Mouse (Mus musculus) testis, postnatal 14 days (tissue): ENCODE measurements around the gene Cmc2.

Experiments
- DNase-seq: peaks from one replicate; pipeline ENCODE4 v3.0.0; 2021; ENCODE audit warnings: low spot score

Cmc2 gene

DNA sequence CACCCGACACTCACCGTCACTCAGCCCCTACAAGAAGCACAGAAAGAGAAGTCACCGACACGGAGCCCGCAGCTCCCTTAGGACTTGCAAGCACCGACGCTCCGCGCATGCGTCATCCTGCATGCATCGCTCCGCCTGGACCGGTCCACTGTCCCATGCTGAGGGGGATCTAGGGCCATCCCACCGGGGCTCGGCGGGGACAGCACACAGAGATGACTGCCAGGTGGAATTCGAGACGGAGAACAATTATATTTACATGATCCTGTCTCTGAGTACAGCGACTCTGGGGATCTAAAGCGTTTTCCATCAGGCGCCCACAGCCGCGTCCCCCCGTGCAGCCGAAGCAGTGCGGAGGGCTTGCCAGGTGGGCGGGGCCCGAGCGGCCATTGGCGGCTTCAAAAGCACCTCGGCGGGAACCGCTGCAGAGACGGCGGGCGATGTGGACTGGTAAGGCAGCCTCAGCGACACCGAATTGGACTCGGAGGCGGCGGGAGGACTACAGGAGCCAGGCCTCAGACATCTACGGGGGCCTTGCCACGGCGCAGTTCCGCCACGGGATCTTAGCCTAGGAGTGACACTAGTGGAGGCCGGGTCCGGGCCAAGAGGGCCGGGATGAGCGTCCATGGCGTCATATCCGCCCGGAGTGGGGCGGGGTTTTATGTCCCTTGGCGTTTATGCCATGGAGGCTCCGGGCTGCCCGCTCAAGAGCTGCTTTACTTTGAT lies at the start of gene Cmc2, which contains the start of gene Cenpn:
TSS of gene Cmc2 (minus strand) at position 119 of the 723 bp plus-strand sequence.
TSS of gene Cenpn (plus strand) at position 394 of the 723 bp plus-strand sequence.
- peak; percentile 91 for DNase-seq

GRCm38 (mm10) chr8:116969531-116969930 lies 48.3 kb upstream of the Cmc2 start:
- DNase-seq = no peak

DNA sequence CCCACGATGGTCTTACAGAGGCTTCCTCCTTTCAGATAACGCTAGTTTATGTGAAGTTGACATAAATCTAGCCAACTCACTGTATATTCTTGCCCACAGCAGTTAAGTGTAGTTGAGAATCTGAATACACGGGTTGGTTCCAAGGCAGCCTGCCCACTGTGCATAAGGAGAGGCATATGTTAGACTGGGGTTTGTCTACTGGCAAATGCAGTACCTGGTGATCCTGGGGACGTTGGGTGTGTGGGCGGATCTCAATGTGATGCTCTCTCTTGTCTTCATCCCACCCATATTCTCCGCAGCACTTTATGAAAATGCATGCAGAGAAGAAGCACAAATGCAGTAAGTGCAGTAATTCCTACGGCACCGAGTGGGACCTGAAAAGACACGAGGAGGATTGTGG lies 33.2 kb upstream of the Cmc2 start:
- no peak for DNase-seq

GRCm38 (mm10) chr8:116952428-116952827 lies 31.2 kb upstream of the Cmc2 start:
- DNase-seq = no peak

GRCm38 (mm10) chr8:116951778-116952177 lies 30.5 kb upstream of the Cmc2 start:
- DNase-seq = no peak

GRCm38 (mm10) chr8:116951369-116951768 lies 30.1 kb upstream of the Cmc2 start:
- no peak for DNase-seq

DNA sequence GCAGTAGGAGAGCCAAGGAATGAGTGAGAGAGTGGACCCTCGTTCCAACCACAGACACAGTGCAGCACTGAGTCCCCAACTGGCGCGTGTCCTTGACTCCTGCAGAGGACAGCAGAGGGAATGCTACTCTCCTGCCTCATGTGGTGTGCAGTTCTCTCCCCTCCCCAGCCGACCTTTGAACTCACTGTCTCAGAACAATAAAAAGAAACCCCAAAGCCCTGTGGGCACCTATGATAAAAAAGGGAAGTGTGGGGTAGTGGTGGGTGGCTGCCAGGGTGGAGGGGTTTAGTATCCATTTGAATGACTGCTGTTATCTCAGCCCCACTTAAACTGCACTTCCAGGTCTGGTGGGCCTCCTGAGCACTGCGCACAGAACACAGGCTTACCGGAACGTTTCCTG lies 26.3 kb upstream of the Cmc2 start:
- no peak for DNase-seq

GRCm38 (mm10) chr8:116946851-116947250 lies 25.6 kb upstream of the Cmc2 start:
- DNase-seq = no peak

GRCm38 (mm10) chr8:116946268-116946838 lies 25.1 kb upstream of the Cmc2 start:
- DNase-seq = no peak

DNA sequence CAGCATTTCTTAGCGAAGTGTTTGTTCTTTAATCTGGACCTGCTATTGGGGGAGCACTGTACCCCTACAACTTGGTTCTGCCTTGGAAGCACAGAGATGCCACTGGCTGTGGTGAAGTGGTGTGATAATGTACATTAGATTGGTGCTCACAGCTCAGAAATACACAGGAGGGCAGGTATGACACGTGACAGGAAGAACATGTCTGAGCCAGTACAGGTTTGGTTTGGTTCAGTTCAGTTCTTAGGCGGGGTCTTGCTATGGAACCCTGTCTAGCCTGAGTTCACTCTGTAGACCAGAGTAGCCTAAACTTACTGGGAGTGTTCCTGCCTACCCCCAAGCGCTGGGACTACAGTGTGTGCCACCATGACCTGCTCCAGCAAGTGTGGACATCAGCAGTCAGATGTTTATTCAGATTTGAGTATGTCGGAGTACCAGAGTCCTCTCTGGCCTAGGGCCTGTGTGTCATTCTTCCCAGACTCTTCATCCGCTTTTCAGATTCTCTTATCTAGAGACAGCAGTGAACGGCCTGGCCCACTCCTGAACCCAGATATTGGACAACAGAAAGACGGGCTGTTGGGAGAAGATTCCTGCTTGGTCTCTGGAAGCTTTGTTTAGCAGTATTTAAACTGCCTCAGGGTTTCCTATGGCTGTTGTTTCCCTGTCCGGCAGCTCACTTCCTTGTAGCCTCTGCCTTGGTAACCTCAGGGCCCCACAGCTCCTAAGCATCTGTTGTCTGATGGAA lies 24.1 kb upstream of the Cmc2 start:
- no peak for DNase-seq

- DNase-seq = no peak
Observed at GRCm38 (mm10) chr8:116944385-116944696, 23.1 kb upstream of the Cmc2 start.

DNA sequence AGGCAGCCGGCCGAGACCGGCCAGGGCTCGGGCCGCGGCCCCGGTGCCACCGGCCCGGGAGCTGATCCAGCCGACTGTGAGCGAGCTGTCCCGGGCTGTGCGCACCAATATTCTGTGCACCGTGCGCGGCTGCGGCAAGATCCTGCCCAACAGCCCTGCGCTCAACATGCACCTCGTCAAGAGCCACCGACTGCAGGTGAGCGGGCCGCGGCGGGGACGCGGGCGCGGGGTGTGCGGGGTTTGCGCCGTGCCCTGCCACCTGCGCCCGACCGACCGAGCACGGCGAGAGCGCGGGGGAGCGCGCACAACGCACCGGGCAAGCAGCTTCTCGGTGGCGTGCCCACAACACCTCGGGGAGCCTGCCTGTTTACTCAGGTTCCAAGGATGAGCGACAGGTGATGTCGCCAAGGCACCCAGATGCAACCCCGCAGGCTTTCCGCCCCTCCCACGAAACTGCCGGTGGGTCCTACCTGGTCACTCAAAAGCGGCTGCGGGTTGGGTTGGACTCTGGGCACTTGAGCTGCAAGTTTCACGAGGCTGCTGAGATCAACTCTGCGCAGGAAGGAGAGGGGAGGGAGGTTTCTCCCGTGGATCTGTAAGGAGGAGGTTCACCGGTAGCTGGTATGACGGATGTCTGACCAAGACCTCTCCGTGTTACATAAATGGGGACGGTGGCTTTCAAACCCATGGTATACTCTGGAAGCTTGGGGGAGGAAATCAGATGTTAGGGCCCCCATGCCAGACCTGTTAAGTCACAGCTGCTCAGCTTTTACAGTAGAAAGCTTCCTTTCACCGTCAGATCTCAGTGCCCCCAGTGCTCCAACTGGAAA lies 22.5 kb upstream of the Cmc2 start:
- DNase-seq = peak; percentile 24

GRCm38 (mm10) chr8:116943161-116943554 lies 21.9 kb upstream of the Cmc2 start, which contains the start of gene Atmin:
Atmin (plus strand) TSS chr8:116943393.
- peak; percentile 87 for DNase-seq

DNA sequence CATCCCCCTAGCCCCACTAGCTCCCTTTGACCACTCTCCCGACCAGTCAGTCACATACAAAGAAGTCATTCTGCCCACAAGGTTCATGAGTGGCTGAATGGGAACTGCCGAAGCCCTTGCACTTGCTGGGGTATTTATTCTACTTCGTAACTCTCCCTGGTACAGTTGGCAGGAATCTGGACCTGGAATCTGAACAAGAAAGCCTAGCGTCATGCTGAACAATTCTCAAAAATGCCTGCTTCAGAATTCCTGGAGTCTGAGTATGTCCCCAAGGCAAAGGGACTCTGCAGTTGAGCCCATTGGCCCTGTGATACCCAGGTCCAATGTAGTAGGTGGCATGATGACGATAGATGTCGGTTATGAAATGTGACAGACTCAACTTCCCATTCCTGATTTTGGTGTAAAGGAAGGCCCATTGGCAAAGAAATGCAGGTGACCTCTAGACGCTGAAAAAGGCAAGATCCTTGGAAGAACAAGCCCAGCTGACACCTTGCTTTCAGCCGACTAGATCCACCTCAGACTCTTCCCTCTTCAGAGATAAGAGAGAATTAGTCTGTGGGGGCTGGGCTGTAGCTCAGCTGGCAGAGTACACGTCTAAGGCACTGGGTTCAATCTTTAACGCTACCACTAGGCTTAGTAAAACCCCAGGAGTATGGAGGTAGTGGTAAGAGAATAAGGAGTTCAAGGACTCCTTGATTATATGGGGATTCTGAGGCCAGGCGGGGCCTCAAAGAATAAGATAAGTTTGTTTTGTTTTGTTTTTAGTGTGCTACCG lies 21.2 kb upstream of the Cmc2 start:
- no peak for DNase-seq

- no peak for DNase-seq
Observed at GRCm38 (mm10) chr8:116935506-116935905, 14.3 kb upstream of the Cmc2 start.

DNA sequence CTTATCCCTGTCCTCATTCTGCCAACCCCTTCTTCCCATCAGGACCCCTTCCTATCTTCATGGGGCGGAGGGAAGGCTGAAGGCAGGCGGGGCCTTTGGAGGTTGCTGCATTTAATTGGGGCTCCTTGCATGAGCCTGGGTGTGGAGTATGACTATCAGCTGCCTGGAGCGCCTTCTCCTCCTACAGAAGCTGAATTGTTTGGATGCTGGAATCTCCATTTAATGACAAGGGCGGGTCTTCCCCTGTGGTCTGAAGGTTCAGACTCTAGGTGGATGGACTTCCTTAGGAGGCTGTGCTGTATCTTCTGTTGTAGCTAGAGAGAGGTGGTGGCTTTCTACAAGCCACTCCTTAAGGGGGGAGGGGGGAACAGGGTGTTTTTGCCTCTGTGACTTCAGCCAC lies 13.7 kb upstream of the Cmc2 start:
- DNase-seq = no peak

DNA sequence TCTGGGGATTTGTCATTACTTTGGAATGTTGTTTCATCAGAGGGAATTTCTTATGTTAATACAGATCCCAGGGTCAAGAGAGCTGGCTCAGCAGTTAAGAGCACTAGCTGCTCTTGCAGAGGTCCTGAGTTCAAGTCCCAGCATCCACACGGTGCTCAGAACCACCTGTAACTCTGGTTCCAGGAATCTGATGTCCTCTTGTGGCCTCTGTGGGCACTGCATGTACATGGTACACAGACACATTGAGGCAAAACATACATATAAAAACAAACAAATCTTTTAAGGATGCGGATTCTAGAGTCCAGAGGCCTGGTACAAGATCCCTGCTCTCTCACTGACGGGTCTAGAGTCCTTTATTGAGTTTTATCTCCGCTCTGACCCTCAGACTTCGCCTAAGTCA lies 7.3 kb upstream of the Cmc2 start:
- DNase-seq = no peak

- no peak for DNase-seq
Observed at GRCm38 (mm10) chr8:116927880-116928279, 6.6 kb upstream of the Cmc2 start.

DNA sequence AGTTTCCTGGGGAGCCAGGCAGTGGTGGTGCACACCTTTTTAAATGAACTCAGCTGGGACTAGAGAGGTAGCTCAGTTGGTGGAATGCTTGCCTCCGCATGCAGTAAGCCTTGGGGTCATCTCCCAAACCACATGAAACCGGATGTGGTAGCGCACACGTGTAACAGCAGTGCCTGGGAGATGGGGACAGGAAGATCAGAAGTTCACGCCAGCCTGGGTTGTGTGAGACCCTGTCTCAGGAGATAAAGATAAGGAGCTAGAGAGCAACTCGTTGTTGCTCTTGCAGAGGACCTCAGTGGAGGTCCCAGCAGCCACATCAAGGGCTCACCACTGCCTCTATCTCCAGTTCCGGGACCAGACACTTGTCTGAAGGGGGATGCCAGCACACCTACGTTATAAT lies 2.3 kb upstream of the Cmc2 start:
- no peak for DNase-seq

- DNase-seq = no peak
Observed at GRCm38 (mm10) chr8:116922060-116922757, 954 bp upstream of the Cmc2 start.

- DNase-seq = no peak
Observed at GRCm38 (mm10) chr8:116921005-116921336, 284 bp downstream of the Cmc2 start.
